Mouse (Mus musculus) spleen, adult 2 months (tissue): ENCODE measurements around the gene Gm12248. TPM values are rescaled to one million over a fixed set of nuclear protein-coding genes. Genes with fewer than 3 reads are reported as not detected.
A peak's percentile ranks its signal among the peaks of the same experiment; 100 is the strongest.

Experiments
- DNase-seq, 2 experiments: peaks; one replicate each; pipeline versions ENCODE4 v3.0.0 to v3.0.0-alpha.2; 2012 to 2021; ENCODE audit warnings: low spot score in 2 of 2, low read depth in 1 of 2
- H3K27ac ChIP-seq: fragments of 200-500 bp; 2 replicates; pipeline ENCODE4 v1.5.1; 2012; ENCODE audit warnings: low read length, inconsistent platforms; ENCODE audit not compliant: insufficient read depth
- H3K27me3 ChIP-seq: fragments of 200-500 bp; 2 replicates; pipeline ENCODE4 v1.6.1; 2012; ENCODE audit warnings: mild to moderate bottlenecking, moderate library complexity, low read length, inconsistent platforms; ENCODE audit not compliant: control insufficient read depth, insufficient read depth
- H3K36me3 ChIP-seq: fragments of 200-500 bp; 2 replicates; pipeline ENCODE4 v1.6.1; 2012; ENCODE audit warnings: mild to moderate bottlenecking, low read length, inconsistent platforms; ENCODE audit not compliant: control insufficient read depth, insufficient read depth
- H3K4me1 ChIP-seq: fragments of 200-500 bp; 2 replicates; pipeline ENCODE4 v1.6.1; 2011; ENCODE audit warnings: inconsistent platforms; ENCODE audit not compliant: control insufficient read depth, insufficient read depth, insufficient read length
- H3K4me3 ChIP-seq: fragments of 200-500 bp; 2 replicates; pipeline ENCODE4 v1.5.1; 2011; ENCODE audit warnings: mild to moderate bottlenecking, inconsistent platforms; ENCODE audit not compliant: insufficient read depth, insufficient read length; ENCODE audit errors: extremely low read depth
- CTCF ChIP-seq: fragments of 200-500 bp; IDR thresholded peaks from 2 replicates; pipeline ENCODE4 v1.5.1; 2011; ENCODE audit warnings: mild to moderate bottlenecking, inconsistent platforms; ENCODE audit not compliant: insufficient read depth, insufficient read length, insufficient replicate concordance; ENCODE audit errors: extremely low read depth
- POLR2A ChIP-seq: fragments of 200-500 bp; IDR thresholded peaks from 2 replicates; pipeline ENCODE4 v1.6.1; 2011; ENCODE audit warnings: low read depth, low read length, inconsistent platforms
- WGBS: fragments of 180-500 bp; shearing (Covaris S2); methylation state at CpG from one replicate; pipeline ENCODE4 v1.1.7; 2018; 5-methylcytosine and 5-hydroxymethylcytosine counted together
- polyA plus RNA-seq: library from polyadenylated mRNA; depleted of rRNA; stranded (reverse); fragments of >200 nt; gene quantifications from 2 replicates; pipeline ENCODE4 v1.2.3, GENCODE M21; 2012; rRNA removed

Gm12248 gene
- 0.18 and 0.42 TPM in 2 replicates for polyA plus RNA-seq

GRCm38 (mm10) chr11:58093021-58093528, at the start of gene Gm12248:
TSS of gene Gm12248 (minus strand) at chr11:58093134.
- TF ChIP-seq CTCF (no peak), POLR2A (no peak)
- Histone ChIP-seq H3K27ac (peak within 1 kb of the TSS; percentile 36; the same call in 1 of the 2 replicates), H3K4me1 (peaks cover 3% of the 10 kb centered on the region; the same call in 1 of the 2 replicates), H3K4me3 (peak within 1 kb of the TSS; percentile 15; the same call in 1 of the 2 replicates), H3K27me3 (no peaks in the 10 kb centered on the region), H3K36me3 (no peaks in the 10 kb centered on the region)
- no peak for DNase-seq
- 36% methylated on average over 12 of the region's 12 CpGs for WGBS

- H3K27me3 ChIP-seq, result no peaks in the 10 kb centered on the region
- peaks cover 26% of the 10 kb centered on the region for H3K36me3 ChIP-seq
- 83% methylated on average over 3 of the region's 3 CpGs for WGBS
- H3K4me1 ChIP-seq, result no peaks in the 10 kb centered on the region
- no peak for TF ChIP-seq CTCF
- no peak for TF ChIP-seq POLR2A
- DNase-seq, result no peak
- peak overlapping the region; percentile 48 for H3K27ac ChIP-seq
- H3K4me3 ChIP-seq, result no peak overlapping the region
These were observed 46.5 kb upstream of the Gm12248 start for GRCm38 (mm10) chr11:58139466-58139865.

DNA sequence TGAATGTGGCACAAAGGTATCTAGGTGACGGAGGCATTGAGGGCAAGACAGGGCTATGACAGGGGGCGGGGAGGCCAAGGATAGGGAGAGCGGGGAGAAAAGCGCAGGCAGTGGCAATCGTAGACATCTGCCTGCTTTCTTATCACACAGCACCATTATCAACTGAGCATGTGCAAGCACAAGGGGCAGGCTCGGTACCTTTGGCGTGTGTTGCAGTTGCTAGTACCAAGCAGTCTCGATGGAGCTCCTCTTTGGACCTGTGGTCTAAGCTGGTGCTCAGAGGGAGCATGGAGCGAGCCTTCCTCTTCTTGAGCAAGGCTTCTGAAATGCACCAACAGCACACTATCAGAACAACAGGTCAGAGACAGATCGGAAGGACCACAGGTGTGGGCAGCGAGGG, 45.9 kb upstream of the Gm12248 start:
- Histone ChIP-seq H3K27ac (peak overlapping the region; percentile 52), H3K27me3 (no peaks in the 10 kb centered on the region), H3K4me1 (no peaks in the 10 kb centered on the region), H3K36me3 (peaks cover 29% of the 10 kb centered on the region), H3K4me3 (no peak overlapping the region)
- TF ChIP-seq POLR2A (no peak), CTCF (no peak)
- DNase-seq, result no peak
- WGBS, result 83% methylated on average over 11 of the region's 11 CpGs

GRCm38 (mm10) chr11:58136677-58137076, 43.7 kb upstream of the Gm12248 start:
- no peak for DNase-seq
- Histone ChIP-seq H3K27ac (no peak overlapping the region), H3K36me3 (peaks cover 32% of the 10 kb centered on the region), H3K4me3 (no peak overlapping the region), H3K27me3 (no peaks in the 10 kb centered on the region), H3K4me1 (no peaks in the 10 kb centered on the region)
- no peak for TF ChIP-seq POLR2A
- no peak for TF ChIP-seq CTCF
- 91% methylated on average over 6 of the region's 6 CpGs for WGBS

DNA sequence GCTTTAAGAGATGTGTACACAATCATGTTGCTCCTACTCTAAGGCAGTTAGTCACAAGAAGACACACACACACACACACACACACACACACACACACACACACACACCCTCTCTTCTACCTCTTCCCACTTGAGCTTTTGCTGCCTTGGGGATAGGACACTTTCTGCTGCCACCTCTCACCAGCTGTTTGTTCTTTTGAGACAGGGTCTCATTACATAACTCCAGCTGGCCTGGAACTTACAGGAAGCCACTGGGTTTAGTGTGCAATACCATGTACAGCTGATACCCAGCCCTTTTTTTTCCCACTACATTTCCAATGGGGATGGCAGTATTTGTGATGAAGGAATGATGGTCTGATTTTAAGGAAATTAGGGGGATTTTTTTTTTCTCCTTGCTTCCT, 42.4 kb upstream of the Gm12248 start:
- no peak overlapping the region for H3K27ac ChIP-seq

GRCm38 (mm10) chr11:58134869-58135268, 41.9 kb upstream of the Gm12248 start:
- H3K27ac ChIP-seq, result no peak overlapping the region
- DNase-seq, result no peak
- no peak for TF ChIP-seq CTCF
- TF ChIP-seq POLR2A, result no peak
- H3K36me3 ChIP-seq, result peaks cover 29% of the 10 kb centered on the region
- no peaks in the 10 kb centered on the region for H3K27me3 ChIP-seq
- no peaks in the 10 kb centered on the region for H3K4me1 ChIP-seq
- H3K4me3 ChIP-seq, result no peak overlapping the region

More for the DNA sequence above, 42.4 kb upstream of the Gm12248 start:
- Histone ChIP-seq H3K36me3 (peaks cover 27% of the 10 kb centered on the region), H3K4me3 (no peak overlapping the region), H3K27me3 (no peaks in the 10 kb centered on the region), H3K4me1 (no peaks in the 10 kb centered on the region)
- DNase-seq, result no peak
- TF ChIP-seq CTCF (no peak), POLR2A (no peak)

DNA sequence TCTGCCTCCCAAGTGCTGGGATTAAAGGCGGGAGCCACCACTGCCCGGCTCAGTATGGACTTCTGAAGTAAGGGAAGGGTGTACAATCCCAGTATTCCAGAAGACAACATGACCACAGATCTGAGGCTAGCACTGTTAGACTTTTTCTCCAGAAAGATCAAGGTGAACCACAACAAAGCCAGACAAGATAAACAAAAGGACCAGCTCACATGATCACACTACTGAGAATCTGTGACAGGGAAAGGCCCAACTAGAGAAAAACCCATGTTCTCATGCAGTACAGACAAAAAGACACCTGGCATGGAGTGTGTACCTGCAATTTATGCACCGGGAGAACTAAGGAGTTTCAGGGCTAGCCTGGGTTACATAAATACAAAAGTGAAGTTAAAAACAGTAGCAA, 39.1 kb upstream of the Gm12248 start:
- WGBS, result 81% methylated on average over 3 of the region's 3 CpGs
- H3K4me1 ChIP-seq, result no peaks in the 10 kb centered on the region
- H3K36me3 ChIP-seq, result peaks cover 31% of the 10 kb centered on the region
- H3K27ac ChIP-seq, result no peak overlapping the region
- H3K4me3 ChIP-seq, result no peak overlapping the region
- TF ChIP-seq POLR2A (no peak), CTCF (no peak)
- DNase-seq, result no peak
- H3K27me3 ChIP-seq, result no peaks in the 10 kb centered on the region
